Mouse (Mus musculus) adrenal gland, postnatal 4 days (tissue): ENCODE measurements around the gene Spg21. TPM values are rescaled to one million over a fixed set of nuclear protein-coding genes. Genes with fewer than 3 reads are reported as not detected.
A peak's percentile ranks its signal among the peaks of the same experiment; 100 is the strongest.

Experiments used
- DNase-seq, 2 experiments: peaks; one replicate each; pipeline ENCODE4 v3.0.0; 2021 to 2022; ENCODE audit warnings: low spot score in 2 of 2, mixed read lengths in 2 of 2
- long read RNA-seq, 2 experiments: library from polyadenylated mRNA; stranded (forward); transcript quantifications; one replicate each; pipeline ENCODE4 v2.0.0; 2021
- total RNA-seq, 2 experiments: library from RNA; stranded (reverse); gene quantifications; 2 replicates each; pipeline ENCODE4 v1.2.3; 2021

The Spg21 gene
- 10 to 100 TPM; 53.9 to 67.0 TPM for total RNA-seq
- long read RNA-seq, experiment 1, transcript Spg21-201 (9 exons, 2,680 nt): major isoform, 70 of 78 reads
- long read RNA-seq, experiment 1, partial matches to known transcripts: 3 of 78 reads
- long read RNA-seq, experiment 1, other reads (novel, unspliced or antisense): 5 of 78 reads
- long read RNA-seq, experiment 2, transcript Spg21-201 (9 exons, 2,680 nt): major isoform, 111 of 114 reads
- long read RNA-seq, experiment 2, partial matches to known transcripts: 1 of 114 reads
- long read RNA-seq, experiment 2, other reads (novel, unspliced or antisense): 2 of 114 reads

- DNase-seq: peak; percentile 93 to 97
These were observed at the start of gene Spg21 for GRCm38 (mm10) chr9:65460732-65461442. Gene Spg21, plus strand, starts transcription at chr9:65460947.

DNA sequence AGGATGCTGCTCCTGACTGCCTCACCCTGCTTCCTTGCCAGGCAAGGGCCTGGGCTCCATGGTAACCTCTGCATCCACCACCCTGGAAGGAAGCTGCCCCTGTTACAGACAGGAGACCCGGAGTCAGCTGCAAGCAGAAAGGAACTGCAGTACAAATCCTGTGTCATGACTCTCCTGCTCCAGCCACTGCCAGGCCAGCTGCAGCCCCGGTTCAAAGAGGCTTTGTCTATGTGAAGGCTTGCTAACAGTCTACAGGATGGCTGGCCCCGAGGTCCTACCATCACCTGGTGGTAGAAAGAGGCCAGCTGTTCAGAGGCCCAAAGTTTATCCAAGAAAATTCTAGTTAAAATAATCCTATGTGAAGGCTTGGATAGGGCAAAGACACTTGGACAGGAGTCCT is 49.4 kb upstream of the Spg21 start:
- DNase-seq: no peak

DNA sequence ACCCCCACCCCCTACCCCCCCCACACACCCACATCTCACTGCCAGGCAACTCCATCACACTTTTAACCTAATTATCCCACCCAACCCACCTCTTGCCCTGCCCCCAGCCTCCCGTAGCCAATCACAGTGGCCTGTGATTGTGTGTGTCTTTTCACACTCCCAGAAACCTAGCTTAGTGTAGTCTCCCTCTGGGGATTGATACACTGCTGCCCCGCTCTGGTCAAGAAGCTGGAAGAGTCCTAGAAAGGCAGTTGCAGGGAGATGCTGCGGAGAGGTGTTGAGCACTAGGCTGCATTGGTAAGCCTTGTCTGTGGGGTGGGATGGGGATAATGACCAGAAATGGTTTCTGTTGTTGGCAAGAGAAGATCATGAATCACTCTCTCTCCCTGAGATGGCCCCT is 43.0 kb upstream of the Spg21 start:
- DNase-seq: no peak

DNA sequence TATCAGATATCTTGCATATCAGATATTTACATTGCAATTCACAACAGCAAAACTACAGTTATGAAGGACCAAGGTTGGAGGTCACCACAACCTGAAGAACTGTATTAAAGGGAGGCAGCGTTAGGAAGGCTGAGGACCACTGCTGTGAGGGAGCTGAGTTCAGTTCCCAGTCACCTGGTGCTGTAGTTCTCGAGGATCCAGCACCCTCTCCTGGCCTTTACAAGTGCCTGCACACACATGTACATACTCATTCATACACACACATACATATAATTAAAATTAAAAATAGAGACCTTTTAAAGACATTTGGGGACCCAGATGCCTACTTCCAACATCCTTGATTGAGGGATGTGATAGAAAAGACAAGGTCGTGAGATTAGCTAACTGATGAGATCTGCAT is 41.1 kb upstream of the Spg21 start:
- no peak for DNase-seq

GRCm38 (mm10) chr9:65422760-65423501 is 37.8 kb upstream of the Spg21 start, which contains the start of gene Slc51b:
Gene Slc51b, minus strand, starts transcription at chr9:65422955.
- DNase-seq: no peak

GRCm38 (mm10) chr9:65424393-65424792 is 36.4 kb upstream of the Spg21 start:
- DNase-seq: no peak

GRCm38 (mm10) chr9:65427511-65427910 is 33.2 kb upstream of the Spg21 start:
- DNase-seq: no peak

GRCm38 (mm10) chr9:65428003-65428402 is 32.7 kb upstream of the Spg21 start:
- DNase-seq: no peak

GRCm38 (mm10) chr9:65430401-65430800 is 30.3 kb upstream of the Spg21 start:
- DNase-seq: no peak

DNA sequence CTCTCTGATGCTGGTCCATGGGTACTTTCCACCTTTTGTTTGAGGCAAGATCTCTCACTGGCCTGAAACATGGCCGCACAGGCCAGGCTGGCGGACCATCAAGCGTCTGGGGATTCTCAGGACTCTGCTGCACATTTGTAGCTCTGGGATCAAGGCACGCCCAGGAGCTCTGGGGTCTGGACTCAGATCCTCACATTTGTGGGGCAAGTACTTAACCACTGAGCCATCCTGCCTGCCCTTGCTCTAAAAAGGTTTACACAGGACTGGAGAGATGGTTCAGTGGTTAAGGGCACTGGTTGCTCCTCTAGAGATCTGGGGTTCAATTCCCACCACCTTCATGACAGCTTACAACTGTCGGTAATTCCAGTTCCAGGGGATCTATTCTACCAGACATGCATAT is 29.8 kb upstream of the Spg21 start:
- DNase-seq: no peak

DNA sequence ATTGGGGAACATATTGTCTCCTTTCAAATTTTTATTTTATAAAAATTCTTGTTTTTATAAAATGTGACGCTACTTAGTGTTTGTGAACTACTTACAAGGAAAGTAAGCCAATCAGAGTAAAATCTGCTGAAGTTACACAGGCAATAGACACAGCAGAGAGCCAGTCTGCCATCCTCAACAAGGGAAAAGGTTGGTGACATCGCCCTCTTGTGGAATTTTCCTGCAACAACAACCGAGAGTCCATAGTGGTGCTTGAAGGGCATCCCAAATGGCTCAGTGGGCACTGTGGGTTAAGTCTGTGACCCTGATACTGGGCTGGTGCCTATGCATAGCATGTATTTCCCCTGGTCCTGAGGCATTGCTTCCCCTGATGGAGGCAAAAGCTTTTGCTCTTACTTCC is 28.5 kb upstream of the Spg21 start:
- DNase-seq: peak; percentile 56 to 77

DNA sequence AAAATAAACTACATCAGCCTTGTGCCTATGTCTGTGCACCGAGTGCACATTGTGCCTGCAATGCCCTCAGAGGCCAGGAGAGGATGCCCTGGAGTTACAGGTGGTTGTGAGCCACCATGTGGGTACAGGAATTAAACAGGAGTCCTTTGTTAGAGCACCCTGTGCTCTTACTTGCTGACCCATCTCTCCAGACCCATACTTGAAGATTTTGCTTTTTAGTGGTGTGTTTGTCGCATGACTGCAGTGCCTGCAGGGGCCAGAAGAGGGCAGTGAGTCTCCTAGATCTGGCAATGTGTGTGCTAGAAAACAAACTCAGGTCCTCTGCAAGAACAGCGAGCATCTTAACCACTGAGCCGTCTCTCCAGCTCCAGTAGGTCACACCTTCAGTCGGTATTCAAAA is 26.6 kb upstream of the Spg21 start:
- DNase-seq: peak; percentile 15 to 40

GRCm38 (mm10) chr9:65435211-65435610 is 25.5 kb upstream of the Spg21 start:
- DNase-seq: no peak

DNA sequence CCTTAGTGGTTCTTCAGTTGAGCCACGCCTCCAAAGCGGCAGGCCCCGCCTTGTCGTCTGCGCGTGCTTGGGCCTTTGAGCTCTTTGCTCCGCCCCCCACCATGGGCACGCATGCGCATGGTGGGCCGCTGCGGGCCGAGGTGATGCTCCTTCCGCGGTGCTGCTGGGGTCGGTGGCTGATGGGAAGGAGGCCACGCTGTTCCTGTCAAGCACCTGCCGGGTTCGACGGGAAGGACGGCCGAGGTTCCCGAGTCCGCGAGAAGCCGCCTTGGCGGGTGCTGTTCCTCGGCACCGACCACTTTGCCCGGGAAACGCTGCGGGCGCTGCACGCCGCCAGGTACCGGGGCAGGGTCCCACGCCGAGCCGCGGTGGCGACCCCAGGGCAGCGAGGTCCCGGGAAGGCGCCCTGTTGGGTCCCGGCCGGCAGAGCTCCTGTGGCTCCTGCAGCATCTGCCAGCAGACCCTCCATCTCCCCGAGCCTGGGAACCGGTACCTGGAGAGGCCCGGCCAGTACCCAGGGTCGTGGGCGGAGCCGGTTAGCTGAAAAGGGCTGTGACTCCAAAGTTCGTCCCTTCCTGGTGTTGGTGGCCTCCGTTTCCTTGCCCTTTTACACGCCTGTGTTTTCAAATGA is 25.0 kb upstream of the Spg21 start, which contains the start of gene Mtfmt:
Gene Mtfmt (plus strand): TSS at position 112 of the 631 bp plus-strand sequence.
- DNase-seq: peak; percentile 85 to 88

DNA sequence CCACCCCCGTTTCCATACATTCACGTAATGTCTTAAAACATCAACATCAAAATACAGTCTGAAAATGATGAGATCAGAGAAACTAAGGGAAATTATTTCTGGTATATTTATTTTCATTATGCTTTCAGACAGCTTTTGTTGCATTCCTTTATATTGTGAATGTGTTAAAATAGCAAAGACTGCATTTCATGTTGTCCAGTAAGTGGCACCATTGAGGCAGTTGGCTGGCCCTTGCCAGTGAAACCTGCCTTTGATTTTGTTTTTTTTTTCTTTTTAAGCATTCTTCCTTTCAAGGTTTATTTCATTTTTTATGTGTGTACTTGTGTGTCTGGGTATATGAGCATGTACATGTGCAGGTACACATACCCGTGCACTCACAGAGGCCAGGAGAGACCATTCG is 16.1 kb upstream of the Spg21 start:
- no peak for DNase-seq

DNA sequence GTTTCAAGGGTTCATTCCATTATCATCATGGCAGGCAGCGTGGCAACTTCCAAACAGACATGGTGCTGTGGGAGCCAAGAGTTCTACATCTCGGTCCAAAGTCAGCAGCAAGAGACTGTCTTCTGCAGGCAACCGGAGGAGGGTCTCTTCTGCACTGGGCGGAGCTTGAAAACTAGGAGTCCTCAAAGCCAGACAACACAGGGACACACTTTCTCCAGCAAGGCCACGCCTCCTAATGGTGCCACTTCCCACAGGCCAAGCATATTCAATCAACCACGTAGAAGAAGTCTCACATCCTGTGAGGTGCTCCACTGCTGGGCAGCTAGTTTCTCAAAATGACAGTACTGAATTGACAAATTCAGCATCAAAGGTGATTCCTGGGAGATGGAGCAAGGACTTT is 12.8 kb upstream of the Spg21 start:
- DNase-seq: no peak

DNA sequence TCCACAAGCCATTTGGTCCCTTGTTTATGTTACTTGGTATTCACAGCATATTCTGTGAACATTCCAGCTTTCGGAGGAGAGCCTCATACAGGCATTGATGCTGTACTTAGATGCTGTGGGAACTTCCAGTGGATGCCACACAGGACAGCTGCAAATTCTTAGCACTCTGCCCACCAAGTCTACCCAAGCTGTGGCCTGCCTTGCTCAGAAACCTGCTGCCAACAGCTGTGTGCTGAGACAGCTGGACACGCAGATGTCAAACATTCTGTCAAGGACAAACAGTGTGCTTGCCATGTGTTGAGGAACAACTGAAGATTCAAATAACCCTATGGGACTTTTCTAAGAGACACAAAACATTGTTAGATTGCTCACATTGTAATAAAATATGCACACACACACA is 1.8 kb upstream of the Spg21 start:
- DNase-seq: no peak

DNA sequence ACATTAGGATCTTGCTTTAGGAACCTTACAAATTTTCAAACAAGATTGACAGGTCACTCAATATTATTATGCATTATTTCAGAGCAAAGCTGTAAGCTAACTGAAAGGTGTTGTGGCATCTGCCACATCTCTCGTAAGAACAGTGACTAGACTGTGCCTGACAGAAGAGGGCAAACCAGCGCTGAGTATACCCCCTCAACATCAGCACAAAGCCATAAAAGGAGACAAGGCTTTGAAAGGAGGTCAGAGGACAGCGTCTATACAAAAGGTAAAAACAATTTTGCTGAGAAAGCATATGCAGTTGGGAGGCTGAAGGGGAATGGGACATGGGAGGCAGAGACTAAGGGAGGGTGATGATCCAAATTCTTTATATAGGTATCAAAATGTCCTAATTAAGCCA is 549 bp upstream of the Spg21 start:
- DNase-seq: no peak

GRCm38 (mm10) chr9:65462544-65462943 is 1.8 kb downstream of the Spg21 start:
- no peak for DNase-seq

GRCm38 (mm10) chr9:65464161-65464560 is 3.4 kb downstream of the Spg21 start:
- no peak for DNase-seq

GRCm38 (mm10) chr9:65465241-65465640 is 4.5 kb downstream of the Spg21 start:
- no peak for DNase-seq

DNA sequence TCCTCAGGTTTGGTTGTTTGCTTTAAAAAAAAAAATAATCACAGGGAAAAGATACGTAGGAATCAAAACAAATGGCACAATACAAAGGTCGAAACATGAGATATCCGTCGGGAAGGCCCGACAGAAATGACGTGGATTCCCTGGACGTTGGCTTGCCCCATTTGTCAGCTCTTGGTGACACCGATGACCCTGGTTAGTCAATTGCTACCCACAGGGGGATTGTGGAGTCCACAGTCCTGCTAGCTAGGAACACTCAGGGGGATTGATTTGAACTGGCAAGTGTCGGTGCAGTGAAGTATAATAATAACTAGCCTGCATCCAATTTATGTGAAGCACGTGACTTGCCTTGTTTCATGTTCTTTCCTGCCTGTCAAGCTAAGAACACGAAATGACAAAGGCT is 6.9 kb downstream of the Spg21 start:
- no peak for DNase-seq
